Mouse (Mus musculus) gastrocnemius, adult 8-10 months (tissue): ENCODE measurements around the gene Ankib1. TPM values are rescaled to one million over a fixed set of nuclear protein-coding genes. Genes with fewer than 3 reads are reported as not detected.
"Not testable (repeated sequence)": the region's sequence is repeated elsewhere in the genome, so short reads cannot be mapped to it uniquely, and the experiment has no call there.

Experiments used
- DNase-seq, 2 experiments: peaks; one replicate each; pipeline ENCODE4 v3.0.0; 2022; ENCODE audit warnings: low spot score in 2 of 2
- total RNA-seq, 4 experiments: library from RNA; stranded (reverse); gene quantifications; 2 replicates each; pipeline ENCODE4 v1.2.4; 2022

Ankib1 gene
- total RNA-seq, 4 experiments from 2014 or later, result 17.7 to 21.2 (median 18.3) TPM

DNA sequence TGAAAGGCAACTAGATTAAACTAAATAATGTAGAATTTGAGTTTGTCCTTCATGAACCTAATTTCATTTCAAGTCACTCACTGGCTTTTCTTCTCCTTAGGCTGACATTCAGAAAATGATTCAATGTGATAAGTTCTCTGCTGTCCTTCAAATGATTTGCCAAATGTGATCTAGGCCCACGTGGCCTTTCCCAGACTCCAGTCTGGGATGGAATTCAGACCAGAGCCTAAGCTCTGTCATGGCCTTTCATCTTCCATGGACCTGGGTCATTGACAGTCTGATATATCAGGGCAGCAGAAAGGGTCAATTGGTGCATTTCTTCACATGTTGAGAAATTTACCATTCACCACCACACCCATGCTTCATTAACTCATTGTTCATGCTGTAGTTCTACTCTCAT, 77.2 kb downstream of the Ankib1 start:
- DNase-seq, result no peak

DNA sequence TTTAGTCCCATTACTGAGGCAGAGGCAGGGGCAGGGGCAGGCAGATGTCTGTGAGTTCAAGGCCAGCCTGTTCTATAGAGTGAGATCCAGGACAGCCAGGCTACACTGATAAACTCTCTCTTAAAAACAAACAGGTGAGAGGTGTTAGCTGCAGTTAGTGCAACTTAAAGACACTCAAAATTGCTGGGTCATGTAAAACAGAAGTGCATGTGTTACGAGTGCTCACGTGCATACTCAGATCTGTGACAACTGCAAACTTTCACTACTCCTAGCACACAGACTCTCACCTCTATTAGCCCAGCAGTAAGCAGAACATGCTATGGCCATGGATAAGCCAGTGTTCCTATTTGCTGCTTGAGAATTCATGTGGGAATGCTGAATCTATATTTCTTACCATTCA, 79.3 kb downstream of the Ankib1 start:
- no peak for DNase-seq

- no peak for DNase-seq
Measured at GRCm38 (mm10) chr5:3722873-3723272, 79.9 kb downstream of the Ankib1 start.

DNA sequence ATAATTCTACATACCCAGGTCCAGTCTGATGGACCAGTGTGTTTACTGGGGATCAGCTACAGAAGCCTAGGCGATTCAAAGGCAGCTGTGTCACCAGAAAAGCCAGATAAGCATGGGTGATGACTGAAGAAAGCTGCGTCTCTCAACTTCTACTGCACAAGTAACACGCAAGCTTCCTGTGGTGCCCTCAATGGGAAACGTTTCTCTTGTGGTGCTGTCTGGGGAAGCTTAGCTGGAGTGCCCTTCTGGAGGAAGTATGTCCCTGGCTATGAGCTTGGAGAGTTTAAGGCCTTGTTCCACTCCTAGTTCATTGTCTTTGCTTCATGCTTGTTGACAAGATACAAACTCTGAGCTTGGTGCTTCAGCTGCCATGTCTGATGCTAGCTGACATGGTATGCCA, 83.4 kb downstream of the Ankib1 start:
- no peak for DNase-seq

DNA sequence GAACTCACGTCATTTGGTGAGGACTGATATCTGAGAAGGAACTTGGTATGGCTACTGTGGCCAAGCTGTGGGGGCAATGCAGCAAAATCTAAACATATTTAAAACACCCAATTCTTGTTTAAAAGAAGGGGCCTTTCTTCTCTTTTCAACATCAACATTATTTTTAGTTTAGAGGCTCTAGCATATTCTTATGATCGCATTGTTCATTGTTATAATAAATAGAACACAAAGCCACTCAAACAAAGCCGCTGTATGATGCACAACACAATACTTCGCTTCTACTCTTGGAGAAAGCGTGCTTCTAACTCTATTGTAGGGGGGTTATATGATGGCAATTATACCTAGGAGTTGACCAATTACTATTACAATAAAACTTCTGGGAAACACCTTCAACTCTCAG, 86.9 kb downstream of the Ankib1 start:
- no peak for DNase-seq

- no peak for DNase-seq
Measured at GRCm38 (mm10) chr5:3702180-3702579, 100.5 kb downstream of the Ankib1 start.

DNA sequence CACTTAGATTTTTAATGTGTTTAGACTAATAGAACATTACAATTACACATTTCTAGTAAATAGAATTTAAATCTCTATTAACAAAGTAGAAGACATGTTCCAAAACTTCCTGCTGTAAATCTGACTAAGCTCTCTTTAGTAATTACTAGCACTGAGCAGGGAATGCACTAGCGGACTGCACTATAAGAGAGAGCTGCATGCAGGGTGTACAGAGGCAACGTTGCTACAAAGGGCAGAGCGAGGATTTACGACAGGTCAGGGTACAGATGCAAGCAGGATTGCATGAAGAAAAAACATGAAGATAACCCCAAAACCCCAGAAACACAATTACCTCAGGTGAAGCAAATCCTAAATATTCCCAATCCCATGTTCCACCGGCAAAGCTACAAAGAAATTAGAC, 102.7 kb downstream of the Ankib1 start:
- no peak for DNase-seq

GRCm38 (mm10) chr5:3696031-3696430, 106.7 kb downstream of the Ankib1 start:
- no peak for DNase-seq

DNA sequence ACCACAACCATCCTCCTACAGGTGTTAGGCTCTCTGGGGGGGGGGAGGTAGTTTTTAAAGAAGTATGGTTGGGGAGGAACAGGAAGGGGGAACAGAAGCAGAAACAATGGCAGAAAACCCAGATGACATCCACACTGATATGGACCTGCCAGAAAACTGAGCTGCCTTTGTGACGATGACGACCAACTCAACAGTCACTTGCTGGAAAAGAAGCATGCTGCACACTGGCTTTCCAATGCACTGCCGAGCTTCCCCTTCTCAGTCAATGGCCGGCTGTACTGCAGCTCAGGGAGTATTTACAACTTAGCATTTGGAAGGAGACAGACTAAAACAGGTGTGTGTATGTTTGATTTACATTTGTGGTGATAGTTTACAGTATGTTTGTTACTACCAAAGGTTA, 107.5 kb downstream of the Ankib1 start:
- DNase-seq, result no peak

GRCm38 (mm10) chr5:3692956-3693355, 109.8 kb downstream of the Ankib1 start:
- DNase-seq, result no peak

DNA sequence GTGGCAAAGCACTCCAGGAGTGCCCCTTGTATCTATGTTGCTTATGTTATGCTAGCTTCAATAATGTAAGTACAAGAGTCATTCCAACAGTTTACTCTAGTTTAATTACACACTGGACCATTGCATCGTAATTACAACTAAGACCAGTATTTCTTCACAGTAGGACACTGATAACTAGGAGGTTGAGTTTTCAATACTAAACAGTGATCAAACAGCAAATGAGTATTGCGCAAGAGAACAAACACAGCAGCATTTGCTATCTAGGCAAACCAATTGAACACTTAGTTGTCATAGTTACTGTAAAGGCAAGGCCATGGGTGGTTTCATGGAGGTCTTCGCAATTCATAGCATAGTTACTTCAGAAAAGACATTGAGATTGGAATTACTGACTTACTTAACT, 111.4 kb downstream of the Ankib1 start:
- DNase-seq, result no peak

GRCm38 (mm10) chr5:3688298-3688697, 114.4 kb downstream of the Ankib1 start:
- DNase-seq, result no peak

DNA sequence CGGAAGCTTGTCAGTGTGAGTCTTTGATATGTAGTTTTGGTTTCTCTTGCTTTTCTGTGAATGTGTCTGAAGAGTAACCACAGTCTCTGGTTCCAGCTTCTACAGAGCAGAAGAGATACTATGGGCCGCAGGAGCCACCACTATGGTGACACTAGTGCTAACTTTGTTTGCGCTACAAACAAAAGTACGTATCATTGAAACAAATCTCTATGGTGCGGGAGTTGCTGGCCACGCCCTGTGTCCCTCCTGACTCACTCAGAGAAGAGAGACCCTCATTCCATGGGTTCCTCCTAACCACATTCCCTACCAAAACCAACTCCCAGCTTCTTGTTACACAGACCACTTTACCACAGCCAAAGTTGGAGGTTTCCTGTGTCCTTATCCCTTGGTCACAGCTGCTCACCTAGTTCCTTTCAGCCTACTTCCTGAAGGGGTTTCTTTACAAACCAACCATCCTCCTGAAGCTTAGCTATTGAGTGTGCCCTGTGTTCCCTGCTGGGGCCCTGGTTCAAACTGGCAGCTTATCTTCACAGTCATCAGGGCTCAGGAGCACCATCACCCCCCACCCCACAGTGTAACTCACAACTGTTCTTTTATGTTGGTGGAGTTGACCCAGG, 132.7 kb downstream of the Ankib1 start:
- DNase-seq, result no peak

DNA sequence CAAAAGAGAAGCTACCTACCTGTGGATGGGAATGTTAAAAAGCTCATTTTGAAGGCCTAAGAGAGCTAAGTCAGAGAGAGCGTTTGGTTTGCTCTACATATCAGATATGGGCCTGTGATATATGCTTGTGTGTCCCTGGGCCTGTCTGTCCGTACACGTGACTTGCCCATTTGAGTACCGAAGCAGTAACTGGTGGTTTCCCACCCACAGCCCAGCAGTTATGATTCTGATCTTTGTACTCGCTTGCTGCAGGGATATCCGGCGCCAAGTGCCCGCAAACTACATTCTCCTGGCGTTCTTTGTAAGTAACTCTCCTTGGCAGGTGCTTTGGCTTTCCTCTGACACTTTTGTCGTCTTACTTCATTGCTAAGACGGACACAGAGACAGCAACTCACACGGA, 136.1 kb downstream of the Ankib1 start:
- DNase-seq, result no peak

DNA sequence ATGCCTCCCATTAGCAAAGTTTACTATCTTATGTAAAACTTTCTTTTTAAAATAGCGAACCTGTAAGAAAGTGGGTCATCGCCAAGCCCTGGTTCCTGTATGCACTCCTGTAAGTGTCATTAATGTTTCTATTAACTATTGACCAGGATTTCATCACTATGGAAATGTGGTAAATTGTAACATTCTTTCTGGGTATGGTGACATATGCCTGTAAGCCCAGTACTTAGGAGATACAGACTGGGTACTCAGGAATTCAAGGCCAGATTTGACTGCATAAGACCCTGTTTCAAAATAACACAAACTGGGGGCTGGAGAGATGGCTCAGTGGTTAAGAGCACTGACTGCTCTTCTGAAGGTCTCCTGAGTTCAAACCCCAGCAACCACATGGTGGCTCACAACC, 137.5 kb downstream of the Ankib1 start:
- DNase-seq, result no peak

GRCm38 (mm10) chr5:3657085-3657484, 145.6 kb downstream of the Ankib1 start, which contains the start of gene Gatad1:
TSS of gene Gatad1 (minus strand) at chr5:3657185.
- DNase-seq, result no peak

- DNase-seq, result no peak
Measured at GRCm38 (mm10) chr5:3653801-3654200, 148.9 kb downstream of the Ankib1 start.

- not testable (repeated sequence) for DNase-seq
Measured at GRCm38 (mm10) chr5:3652903-3653575, 149.7 kb downstream of the Ankib1 start.

GRCm38 (mm10) chr5:3651621-3652020, 151.1 kb downstream of the Ankib1 start:
- DNase-seq, result no peak

- DNase-seq, result no peak
Measured at GRCm38 (mm10) chr5:3650881-3651280, 151.8 kb downstream of the Ankib1 start, which contains the start of gene Tmbim7. TSS of gene Tmbim7 (plus strand) at chr5:3651181.

- no peak for DNase-seq
Measured at GRCm38 (mm10) chr5:3648849-3649210, 153.9 kb downstream of the Ankib1 start.

DNA sequence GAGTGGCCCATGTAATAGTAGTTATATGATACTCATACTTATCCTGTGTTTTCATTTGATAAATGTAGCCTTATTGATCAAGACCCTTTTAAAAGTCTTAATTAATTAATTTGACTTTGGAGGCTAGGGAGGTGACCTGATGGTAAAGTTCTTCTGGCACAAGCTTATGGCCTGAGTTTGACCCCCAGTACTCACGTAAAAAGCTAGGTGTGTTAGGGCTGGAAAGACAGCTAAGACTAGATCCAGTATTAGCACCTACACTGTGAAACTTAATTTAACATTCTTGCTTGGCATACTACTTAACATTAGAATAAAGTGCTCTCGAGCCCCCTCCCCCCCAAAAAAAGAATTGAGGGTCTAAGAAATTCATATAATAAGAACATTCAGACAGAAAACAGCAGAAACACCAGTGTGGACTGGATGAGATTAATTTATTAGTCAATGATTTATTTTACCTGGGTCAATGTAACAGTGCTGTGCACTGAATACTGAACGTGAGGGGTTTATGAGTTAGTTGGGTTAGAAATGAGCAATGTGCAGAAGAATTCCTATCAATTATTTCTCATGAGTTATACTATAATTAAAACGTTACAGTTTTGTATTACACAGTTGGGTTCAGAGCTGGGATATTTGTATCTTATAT, 154.4 kb downstream of the Ankib1 start:
- no peak for DNase-seq

DNA sequence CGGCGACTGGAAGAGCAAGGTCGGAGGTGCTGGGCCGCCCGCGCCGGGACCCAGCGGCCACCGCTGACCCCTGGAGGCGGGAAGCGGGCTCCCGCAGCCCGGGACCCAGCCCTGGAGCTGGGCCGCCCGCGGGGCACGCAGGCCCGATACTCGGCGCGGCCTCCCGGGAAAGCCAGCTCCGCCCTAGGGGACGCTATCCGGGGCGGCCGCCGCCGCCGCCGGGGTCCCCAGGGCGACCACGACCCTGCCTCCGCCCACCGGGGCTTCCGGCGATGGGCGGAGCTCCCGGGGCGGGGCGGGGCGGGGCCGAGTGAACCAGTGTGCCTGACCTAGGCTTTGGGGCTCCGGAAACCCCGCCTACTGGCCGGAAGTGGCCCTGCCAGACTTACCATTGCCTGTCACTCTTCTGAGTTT, 155.0 kb downstream of the Ankib1 start:
- DNase-seq, result peak; percentile 85 to 91
